Mouse (Mus musculus) Patski (cell line): Measurements from ENCODE around the gene Bcl2. TPM values are rescaled to one million over a fixed set of nuclear protein-coding genes. Genes with fewer than 3 reads are reported as not detected.

ENCODE experiments used
- ATAC-seq: fragments of 100-300 bp; one replicate; pipeline ENCODE4 v1.8.0; 2021
- CTCF ChIA-PET: fragments of 350-600 bp; sonication (Branson Sonifier 250); formaldehyde crosslinking; loops from one replicate; lab custom pipeline; 2022; ENCODE audit warnings: inconsistent platforms; lab: Charles Lee
- POLR2A ChIA-PET: fragments of 350-600 bp; sonication (Branson Sonifier 250); formaldehyde crosslinking; loops from one replicate; lab custom pipeline; 2022; ENCODE audit warnings: antibody characterized with exemption, inconsistent platforms; lab: Charles Lee
- DNase-seq: peaks from one replicate; pipeline ENCODE4 v3.0.0-alpha.2; 2011; ENCODE audit warnings: low read depth, low spot score
- H3K27me3 ChIP-seq: fragments of 371-371 bp; one replicate; pipeline ENCODE4 v1.5.1; 2021
- CTCF ChIP-seq: fragments of 100-300 bp; IDR thresholded peaks from one replicate; pipeline ENCODE4 v1.5.1; 2021
- in situ Hi-C: fragments of 300-500 bp; cut with MboI; formaldehyde crosslinking; loops from 3 replicates; pipeline ENCODE4 v1.11.1; 2018; ENCODE audit warnings: low pct_unique_long_range_greater_than_20kb, mixed read lengths
- polyA plus RNA-seq: library from polyadenylated mRNA; unstranded; gene quantifications from one replicate; pipeline ENCODE4 v1.2.3, GENCODE M21; 2021

Gene Bcl2
- polyA plus RNA-seq, 1 experiment from 2014 or later: 11.7 TPM

GRCm38 (mm10) chr1:106566120-106567086, 147.7 kb downstream of the Bcl2 start:
- peak; percentile 51 for ATAC-seq
- in situ Hi-C loops: no loop called here
- CTCF ChIA-PET: interaction anchor here (1.6 kb wide), 1 partner anchor 61 kb away, joined by 3 read pairs; no protein-coding TSS in a partner anchor

GRCm38 (mm10) chr1:106565238-106565637, 148.8 kb downstream of the Bcl2 start:
- DNase-seq (peak; percentile 28), ATAC-seq (no peak)
- ChIA-PET POLR2A (no interaction called here), CTCF (interaction anchor here (0.9 to 1.6 kb wide), 2 partner anchors 14 to 63 kb away, joined by 3 read pairs; no protein-coding TSS in a partner anchor)
- TF ChIP-seq CTCF: no peak
- in situ Hi-C loops: no loop called here
- H3K27me3 ChIP-seq: no peaks in the 10 kb centered on the region

More at GRCm38 (mm10) chr1:106566120-106567086, 147.7 kb downstream of the Bcl2 start:
- POLR2A ChIA-PET: interaction anchor here (0.7 kb wide), 1 partner anchor 147 kb away, joined by 3 read pairs; no protein-coding TSS in a partner anchor
- TF ChIP-seq CTCF: no peak
- no peaks in the 10 kb centered on the region for H3K27me3 ChIP-seq
- DNase-seq: no peak

- ATAC-seq (no peak), DNase-seq (no peak)
- CTCF ChIA-PET: interaction anchor here (0.9 kb wide), 1 partner anchor 14 kb away, joined by 3 read pairs; no protein-coding TSS in a partner anchor
- in situ Hi-C loops: no loop called here
- no peaks in the 10 kb centered on the region for H3K27me3 ChIP-seq
- TF ChIP-seq CTCF: no peak
- POLR2A ChIA-PET: no interaction called here
Measured at GRCm38 (mm10) chr1:106564436-106564835, 149.6 kb downstream of the Bcl2 start.

GRCm38 (mm10) chr1:106562751-106563150, 151.3 kb downstream of the Bcl2 start:
- ChIA-PET CTCF (interaction anchor here (0.9 kb wide), 1 partner anchor 149 kb away, joined by 3 read pairs; no protein-coding TSS in a partner anchor), POLR2A (no interaction called here)
- ATAC-seq (no peak), DNase-seq (no peak)
- H3K27me3 ChIP-seq: no peaks in the 10 kb centered on the region
- no peak for TF ChIP-seq CTCF
- in situ Hi-C loops: no loop called here

GRCm38 (mm10) chr1:106561085-106561760, 152.9 kb downstream of the Bcl2 start:
- POLR2A ChIA-PET: interaction anchor here (0.7 kb wide), 1 partner anchor 1222 kb away, joined by 5 read pairs; no protein-coding TSS in a partner anchor
- ATAC-seq (no peak), DNase-seq (no peak)
- CTCF ChIA-PET: no interaction called here
- no peaks in the 10 kb centered on the region for H3K27me3 ChIP-seq
- in situ Hi-C loops: no loop called here
- no peak for TF ChIP-seq CTCF

- in situ Hi-C loops: no loop called here
- ATAC-seq (no peak), DNase-seq (no peak)
- no peaks in the 10 kb centered on the region for H3K27me3 ChIP-seq
- ChIA-PET CTCF (no interaction called here), POLR2A (interaction anchor here (0.6 kb wide), 1 partner anchor 55 kb away, joined by 4 read pairs; no protein-coding TSS in a partner anchor)
- no peak for TF ChIP-seq CTCF
Measured at GRCm38 (mm10) chr1:106560105-106560504, 154.0 kb downstream of the Bcl2 start.

- in situ Hi-C loops: no loop called here
- ChIA-PET POLR2A (interaction anchor here (1.1 to 1.4 kb wide), 2 partner anchors 13 to 71 kb away, joined by 3 to 4 read pairs; no protein-coding TSS in a partner anchor), CTCF (interaction anchor here (0.9 to 1.5 kb wide), 2 partner anchors 9 to 68 kb away, joined by 3 read pairs; no protein-coding TSS in a partner anchor)
- no peak for TF ChIP-seq CTCF
- DNase-seq (no peak), ATAC-seq (no peak)
- H3K27me3 ChIP-seq: no peaks in the 10 kb centered on the region
Measured at GRCm38 (mm10) chr1:106559116-106559605, 154.9 kb downstream of the Bcl2 start.

GRCm38 (mm10) chr1:106555498-106556168, 158.4 kb downstream of the Bcl2 start:
- no peaks in the 10 kb centered on the region for H3K27me3 ChIP-seq
- no peak for ATAC-seq
- POLR2A ChIA-PET: no interaction called here
- CTCF ChIA-PET: interaction anchor here (1.9 kb wide), 1 partner anchor 10 kb away, joined by 11 read pairs; no protein-coding TSS in a partner anchor
- no peak for DNase-seq
- in situ Hi-C loops: no loop called here
- no peak for TF ChIP-seq CTCF

GRCm38 (mm10) chr1:106553846-106554802, 159.9 kb downstream of the Bcl2 start:
- ChIA-PET POLR2A (no interaction called here), CTCF (interaction anchor here (3.2 kb wide), 1 partner anchor 158 kb away, joined by 13 read pairs; no protein-coding TSS in a partner anchor)
- ATAC-seq (no peak), DNase-seq (no peak)
- in situ Hi-C loops: no loop called here
- H3K27me3 ChIP-seq: no peaks in the 10 kb centered on the region
- no peak for TF ChIP-seq CTCF
